Mouse (Mus musculus) liver, embryonic 11.5 days (tissue): ENCODE data around the gene Cd300ld3. TPM values are rescaled to one million over a fixed set of nuclear protein-coding genes. Genes with fewer than 3 reads are reported as not detected.
"Not testable (repeated sequence)": the region's sequence is repeated elsewhere in the genome, so short reads cannot be mapped to it uniquely, and the experiment has no call there.

Source experiments
- ATAC-seq: fragments of 200-750 bp; cut with Nextera tagmentation; replicated peaks from 2 replicates; pipeline ENCODE4 v1.8.0; 2017; ENCODE audit warnings: moderate number of reproducible peaks, mild to moderate bottlenecking, moderate TSS enrichment, moderate library complexity; ENCODE audit not compliant: low FRiP score
- DNase-seq: peaks from one replicate; pipeline ENCODE4 v3.0.0-alpha.2; 2017; ENCODE audit warnings: low spot score
- H3K27ac ChIP-seq: fragments of 300-500 bp; sonication (generic); 2 replicates; pipeline ENCODE4 v1.5.1; 2014; ENCODE audit warnings: mild to moderate bottlenecking, low read depth, low read length, control low read depth
- H3K27me3 ChIP-seq: fragments of 300-500 bp; sonication (generic); replicated peaks from 2 replicates; pipeline ENCODE4 v1.6.1; 2014; ENCODE audit warnings: low read length, mixed read lengths; ENCODE audit not compliant: control insufficient read depth, insufficient read depth
- H3K36me3 ChIP-seq: fragments of 300-500 bp; sonication (generic); 2 replicates; pipeline ENCODE4 v1.6.1; 2014; ENCODE audit warnings: mild to moderate bottlenecking, low read length, moderate library complexity, mixed read lengths; ENCODE audit not compliant: control insufficient read depth, insufficient read depth
- H3K4me1 ChIP-seq: fragments of 300-500 bp; sonication (generic); replicated peaks from 2 replicates; pipeline ENCODE4 v1.6.1; 2014; ENCODE audit warnings: low read length, mixed read lengths; ENCODE audit not compliant: control insufficient read depth, insufficient read depth
- H3K4me2 ChIP-seq: fragments of 300-500 bp; sonication (generic); 2 replicates; pipeline ENCODE4 v1.6.1; 2014; ENCODE audit warnings: mild to moderate bottlenecking, control low read depth, moderate library complexity
- H3K4me3 ChIP-seq: fragments of 300-500 bp; sonication (generic); 2 replicates; pipeline ENCODE4 v1.5.1; 2014; ENCODE audit warnings: low read depth, low read length, control low read depth
- H3K9ac ChIP-seq: fragments of 300-500 bp; sonication (generic); 2 replicates; pipeline ENCODE4 v1.6.1; 2014; ENCODE audit warnings: low read depth, low read length, control low read depth
- H3K9me3 ChIP-seq: fragments of 300-500 bp; sonication (generic); 2 replicates; pipeline ENCODE4 v1.6.1; 2016; ENCODE audit warnings: low read length, inconsistent platforms, mixed read lengths; ENCODE audit not compliant: control insufficient read depth
- WGBS: fragments of 180-500 bp; shearing (Covaris S2); extraction: QIAGEN DNeasy Blood & Tissue Kit; methylation state at CpG from one replicate; pipeline ENCODE4 v1.1.7; 2014; 5-methylcytosine and 5-hydroxymethylcytosine counted together
- polyA plus RNA-seq: library from polyadenylated mRNA; unstranded; fragments of >200 nt; fragmentation: Nextera tagmentation; extraction: Ambion mirVana; gene quantifications from 2 replicates; pipeline ENCODE4 v1.2.1, GENCODE M21; 2014

The Cd300ld3 gene
- polyA plus RNA-seq, 1 experiment from 2014 or later: not detected

DNA sequence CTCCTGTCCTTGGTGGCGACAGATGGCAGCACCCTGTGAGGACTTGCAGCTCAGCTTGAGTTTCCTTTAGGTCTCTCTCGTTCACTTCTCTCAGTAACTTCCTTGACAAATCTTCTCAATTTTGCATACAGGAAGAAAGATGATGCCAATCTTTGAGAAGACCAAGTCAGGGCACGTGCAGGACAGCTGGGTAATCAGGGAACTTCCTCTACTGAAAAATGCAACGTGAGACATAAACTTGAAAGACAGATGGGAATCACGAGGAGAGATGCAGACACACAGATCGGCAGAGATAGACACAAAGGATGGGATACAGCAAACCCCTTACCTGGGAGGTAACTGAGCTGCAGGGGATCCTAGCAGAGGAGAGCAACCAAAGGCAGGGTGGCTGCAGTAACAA lies 10.5 kb downstream of the Cd300ld3 start, which contains the start of gene Cd300ld5:
Cd300ld5 (minus strand) TSS at position 101 of the 400 bp plus-strand sequence.
- DNase-seq, H3K36me3 ChIP-seq, H3K4me1 ChIP-seq, H3K27me3 ChIP-seq, H3K9me3 ChIP-seq, H3K27ac ChIP-seq, H3K9ac ChIP-seq, H3K4me3 ChIP-seq, ATAC-seq, H3K4me2 ChIP-seq: not testable (repeated sequence)
- WGBS: no CpG with 5 or more reads among the region's 6 CpGs

- not testable (repeated sequence) for H3K9me3 ChIP-seq, H3K4me3 ChIP-seq, H3K9ac ChIP-seq, DNase-seq, H3K36me3 ChIP-seq, ATAC-seq, H3K4me1 ChIP-seq, H3K27me3 ChIP-seq, H3K27ac ChIP-seq, H3K4me2 ChIP-seq
- no CpG with 5 or more reads among the region's 6 CpGs for WGBS
Measured at GRCm38 (mm10) chr11:115026912-115027311, 21.3 kb downstream of the Cd300ld3 start, which contains the start of gene Cd300ld4. TSS of gene Cd300ld4 (minus strand) at chr11:115027012.

DNA sequence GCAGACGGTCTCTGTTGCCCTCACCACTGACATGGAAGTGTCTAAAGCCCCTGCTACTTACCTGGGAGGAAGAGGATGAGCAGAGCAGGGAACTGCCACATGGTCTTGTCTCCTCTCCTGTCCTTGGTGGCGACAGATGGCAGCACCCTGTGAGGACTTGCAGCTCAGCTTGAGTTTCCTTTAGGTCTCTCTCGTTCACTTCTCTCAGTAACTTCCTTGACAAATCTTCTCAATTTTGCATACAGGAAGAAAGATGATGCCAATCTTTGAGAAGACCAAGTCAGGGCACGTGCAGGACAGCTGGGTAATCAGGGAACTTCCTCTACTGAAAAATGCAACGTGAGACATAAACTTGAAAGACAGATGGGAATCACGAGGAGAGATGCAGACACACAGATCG lies 32.1 kb downstream of the Cd300ld3 start, which contains the start of gene Cd300ld2:
Cd300ld2 (minus strand) TSS at position 101 of the 400 bp plus-strand sequence.
- H3K27me3 ChIP-seq, DNase-seq, H3K36me3 ChIP-seq, H3K4me1 ChIP-seq, H3K4me3 ChIP-seq, ATAC-seq, H3K9ac ChIP-seq, H3K4me2 ChIP-seq, H3K9me3 ChIP-seq, H3K27ac ChIP-seq: not testable (repeated sequence)
- no CpG with 5 or more reads among the region's 7 CpGs for WGBS

- H3K27me3 ChIP-seq: no peaks in the 10 kb centered on the region
- ATAC-seq: no peak
- H3K4me1 ChIP-seq: no peaks in the 10 kb centered on the region
- no peak overlapping the region for H3K4me3 ChIP-seq
- H3K9me3 ChIP-seq: no peaks in the 10 kb centered on the region
- H3K9ac ChIP-seq: no peak overlapping the region
- 46% methylated on average over 5 of the region's 5 CpGs for WGBS
- H3K27ac ChIP-seq: no peak overlapping the region
- no peak overlapping the region for H3K4me2 ChIP-seq
- H3K36me3 ChIP-seq: no peaks in the 10 kb centered on the region
- no peak for DNase-seq
Measured at GRCm38 (mm10) chr11:115004070-115004469, 44.1 kb downstream of the Cd300ld3 start.

DNA sequence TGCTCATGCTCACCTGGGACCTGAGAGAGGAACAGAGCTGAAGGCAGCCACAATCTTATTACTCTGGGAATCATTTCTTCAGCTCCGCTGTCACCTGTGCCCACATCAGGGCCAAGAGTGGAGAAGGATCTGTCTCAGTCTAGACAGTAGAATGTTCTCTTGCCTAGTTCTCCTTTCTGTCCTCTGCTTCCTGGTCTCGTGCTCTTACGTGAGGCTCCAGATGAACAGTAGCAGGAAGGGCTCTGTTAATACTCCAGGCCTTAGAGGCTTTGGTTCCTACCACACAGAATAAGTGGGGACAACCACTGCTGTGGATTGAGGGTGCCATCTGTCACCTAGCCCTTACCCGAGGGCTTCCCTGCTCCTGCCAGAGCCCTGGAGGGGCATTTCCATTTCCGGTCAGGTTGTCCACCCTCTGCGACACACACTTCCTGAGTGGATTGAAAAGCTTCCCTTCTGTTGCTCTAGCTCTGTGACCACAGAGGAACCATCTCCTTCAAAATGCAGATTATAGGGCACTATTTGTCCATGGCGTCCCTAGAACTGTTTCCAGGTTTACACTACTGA lies 46.7 kb downstream of the Cd300ld3 start, which contains the start of gene Cd300c2:
Cd300c2 (minus strand) TSS at position 407 of the 567 bp plus-strand sequence.
- Histone ChIP-seq H3K27me3 (no peaks in the 10 kb centered on the region), H3K4me2 (no peak within 1 kb of the TSS), H3K9me3 (no peaks in the 10 kb centered on the region), H3K4me3 (no peak within 1 kb of the TSS), H3K4me1 (no peaks in the 10 kb centered on the region), H3K36me3 (no peaks in the 10 kb centered on the region), H3K9ac (no peak within 1 kb of the TSS), H3K27ac (no peak within 1 kb of the TSS)
- ATAC-seq (no peak), DNase-seq (no peak)
- 55% methylated on average over 7 of the region's 7 CpGs for WGBS

Other genes starting within 250 kb of the Cd300ld3 start
- gene Gpr142, start 249.5 kb downstream of the Cd300ld3 start, polyA plus RNA-seq: not detected in 2 replicates
- 20.2 and 21.6 TPM in 2 replicates for gene Gprc5c, start 197.3 kb downstream of the Cd300ld3 start, polyA plus RNA-seq
- 4.1 and 5.4 TPM in 2 replicates for gene Cd300a, start 158.4 kb downstream of the Cd300ld3 start, polyA plus RNA-seq
- gene Cd300lb, start 114.0 kb downstream of the Cd300ld3 start, polyA plus RNA-seq: 0.49 and 0.55 TPM in 2 replicates
- not detected in 2 replicates for gene Cd300c, start 79.3 kb downstream of the Cd300ld3 start, polyA plus RNA-seq
- gene Cd300ld, start 58.5 kb downstream of the Cd300ld3 start, polyA plus RNA-seq: 0.45 and 0.95 TPM in 2 replicates
- 3.7 and 4.4 TPM in 2 replicates for gene Cd300c2, start 46.5 kb downstream of the Cd300ld3 start, polyA plus RNA-seq
- gene Cd300ld2, start 32.2 kb downstream of the Cd300ld3 start, polyA plus RNA-seq: not detected in 2 replicates
- not detected in 2 replicates for gene Cd300ld4, start 21.4 kb downstream of the Cd300ld3 start, polyA plus RNA-seq
- gene Cd300ld5, start 10.6 kb downstream of the Cd300ld3 start, polyA plus RNA-seq: not detected in 2 replicates
- 0.33 and 0.56 TPM in 2 replicates for gene Cd300e, start 13.8 kb upstream of the Cd300ld3 start, polyA plus RNA-seq
- 6.3 and 7.9 TPM in 2 replicates for gene Rab37, start 43.0 kb upstream of the Cd300ld3 start, polyA plus RNA-seq
- 0.63 and 0.86 TPM in 2 replicates for gene Cd300lf, start 85.6 kb upstream of the Cd300ld3 start, polyA plus RNA-seq
- gene Slc9a3r1, start 114.9 kb upstream of the Cd300ld3 start, polyA plus RNA-seq: 117 and 121 TPM in 2 replicates
- 10.8 and 13.1 TPM in 2 replicates for gene Tmem104, start 139.1 kb upstream of the Cd300ld3 start, polyA plus RNA-seq
- 17.0 and 20.1 TPM in 2 replicates for gene Nat9, start 139.4 kb upstream of the Cd300ld3 start, polyA plus RNA-seq
- gene Grin2c, start 218.8 kb upstream of the Cd300ld3 start, polyA plus RNA-seq: 0.75 and 0.89 TPM in 2 replicates
- gene Fdxr, start 228.6 kb upstream of the Cd300ld3 start, polyA plus RNA-seq: 25.0 and 25.7 TPM in 2 replicates
- gene Fads6, start 249.3 kb upstream of the Cd300ld3 start, polyA plus RNA-seq: 3.2 and 3.4 TPM in 2 replicates